Mouse (Mus musculus) frontal cortex, postnatal 10 days (tissue): ENCODE measurements at regions not wholly inside any gene's neighbourhood (a gene's known extent, or its start where the extent isn't known, plus 50 kb on each side); places are given as distances from the start of the nearest gene placed in this dataset.
A peak's percentile ranks its signal among the peaks of the same experiment; 100 is the strongest.

ENCODE experiments used
- DNase-seq, 2 experiments: peaks; one replicate each; pipeline ENCODE4 v3.0.0; 2022; ENCODE audit warnings: low spot score in 2 of 2, mixed read lengths in 1 of 2

GRCm38 (mm10) chr15:68366816-68367215 is 1866.1 kb upstream of the Lrrc6 start:
- no peak for DNase-seq

- peak; percentile 99 for DNase-seq
Measured at GRCm38 (mm10) chr15:68363058-68363735, 1862.5 kb upstream of the Lrrc6 start.

GRCm38 (mm10) chr15:68362081-68363057 is 1861.7 kb upstream of the Lrrc6 start:
- peak; percentile 26 to 31 for DNase-seq

- no peak for DNase-seq
Measured at GRCm38 (mm10) chr15:68360956-68361908, 1860.5 kb upstream of the Lrrc6 start.

- no peak for DNase-seq
Measured at GRCm38 (mm10) chr15:68359496-68359895, 1858.8 kb upstream of the Lrrc6 start.

GRCm38 (mm10) chr15:68355957-68356356 is 1855.2 kb upstream of the Lrrc6 start:
- no peak for DNase-seq

- DNase-seq = no peak
Measured at GRCm38 (mm10) chr15:68344652-68345051, 1843.9 kb upstream of the Lrrc6 start.

GRCm38 (mm10) chr15:68342542-68342941 is 1841.8 kb upstream of the Lrrc6 start:
- DNase-seq = no peak

GRCm38 (mm10) chr15:68341056-68341455 is 1840.3 kb upstream of the Lrrc6 start:
- DNase-seq = no peak

- DNase-seq = no peak
Measured at GRCm38 (mm10) chr15:68337264-68337663, 1836.6 kb upstream of the Lrrc6 start.

- DNase-seq = no peak
Measured at GRCm38 (mm10) chr15:68335837-68336236, 1835.1 kb upstream of the Lrrc6 start.

- no peak for DNase-seq
Measured at GRCm38 (mm10) chr15:68316116-68316515, 1815.4 kb upstream of the Lrrc6 start.
